Mouse (Mus musculus): ENCODE results near the gene Cdh13. TPM values are rescaled to one million over a fixed set of nuclear protein-coding genes. Genes with fewer than 3 reads are reported as not detected.

Gene Cdh13
- polyA plus RNA-seq, 1 experiment = 44.3 TPM

GRCm38 (mm10) chr8:118289525-118289924, 6.0 kb downstream of the Cdh13 start:
- WGBS = 75% methylated on average over 7 of the region's 7 CpGs
- Histone ChIP-seq H3K4me3 (replicated peaks; ENCODE audit: extremely low read depth, low read depth, low read length) (no peak overlapping the region), H3K4me1 (ENCODE audit: control insufficient read depth, insufficient read depth, low read length) (peaks cover 2% of the 10 kb centered on the region; the same call in 1 of the 2 replicates)
- TF ChIP-seq POLR2A (IDR thresholded peaks at IDR 0.05; ENCODE audit: borderline replicate concordance, extremely low read depth, low read depth, low read length) (no peak), CTCF (IDR thresholded peaks at IDR 0.05; ENCODE audit: insufficient read depth, low read length) (no peak)
- DNase-seq = no peak

DNA sequence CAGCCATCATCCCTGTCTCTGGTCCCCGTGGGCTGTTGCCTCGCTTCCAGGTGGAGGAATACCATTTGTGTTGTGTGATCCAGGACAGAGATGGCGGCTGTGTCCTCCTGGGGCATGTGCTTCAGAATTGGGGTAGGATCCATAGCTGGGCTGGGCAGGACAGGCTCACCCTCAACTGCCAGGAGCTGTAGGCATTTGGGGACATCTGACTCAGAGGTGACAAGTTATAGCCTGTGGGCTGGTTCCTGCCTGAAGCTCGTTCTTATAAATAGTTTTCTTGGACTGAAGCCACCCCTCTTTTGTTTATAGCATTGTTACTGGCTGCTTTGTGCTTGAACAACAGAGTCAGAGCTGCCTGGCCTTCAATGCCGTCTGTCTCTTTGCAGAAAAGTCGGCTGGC, 6.7 kb downstream of the Cdh13 start:
- no peak for DNase-seq
- TF ChIP-seq CTCF (IDR thresholded peaks at IDR 0.05; ENCODE audit: insufficient read depth, low read length) = no peak
- no peak for TF ChIP-seq POLR2A (IDR thresholded peaks at IDR 0.05; ENCODE audit: borderline replicate concordance, extremely low read depth, low read depth, low read length)
- Histone ChIP-seq H3K4me1 (ENCODE audit: control insufficient read depth, insufficient read depth, low read length) (peaks cover 2% of the 10 kb centered on the region; the same call in 1 of the 2 replicates), H3K4me3 (replicated peaks; ENCODE audit: extremely low read depth, low read depth, low read length) (no peak overlapping the region)
- 50% methylated on average over 6 of the region's 6 CpGs for WGBS

DNA sequence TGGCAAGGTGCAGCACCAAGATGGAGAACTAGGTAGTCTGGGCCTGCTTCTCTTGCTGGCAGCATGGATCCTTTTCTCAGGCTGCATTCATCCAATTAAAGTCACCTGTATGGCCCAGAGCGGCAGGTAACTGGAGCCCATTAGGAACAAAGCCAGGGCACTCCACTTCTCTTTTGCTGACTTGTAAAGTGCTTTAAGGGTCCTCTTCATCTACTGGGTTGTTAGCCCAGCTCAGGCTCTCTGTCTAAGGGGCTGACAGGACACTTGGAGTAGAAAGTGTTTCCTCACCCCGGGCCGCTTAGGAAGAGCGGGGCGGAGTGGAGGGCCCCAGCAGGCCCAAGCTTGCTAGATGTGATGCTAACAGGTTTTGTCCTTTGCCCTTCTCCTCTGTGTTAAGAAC, 12.9 kb downstream of the Cdh13 start:
- peak; percentile 13 for DNase-seq
- Histone ChIP-seq H3K4me1 (ENCODE audit: control insufficient read depth, insufficient read depth, low read length) (no peaks in the 10 kb centered on the region; the same call in 1 of the 2 replicates), H3K4me3 (replicated peaks; ENCODE audit: extremely low read depth, low read depth, low read length) (no peak overlapping the region)
- TF ChIP-seq CTCF (IDR thresholded peaks at IDR 0.05; ENCODE audit: insufficient read depth, low read length) (no peak), POLR2A (IDR thresholded peaks at IDR 0.05; ENCODE audit: borderline replicate concordance, extremely low read depth, low read depth, low read length) (no peak)
- WGBS = 84% methylated on average over 5 of the region's 5 CpGs

DNA sequence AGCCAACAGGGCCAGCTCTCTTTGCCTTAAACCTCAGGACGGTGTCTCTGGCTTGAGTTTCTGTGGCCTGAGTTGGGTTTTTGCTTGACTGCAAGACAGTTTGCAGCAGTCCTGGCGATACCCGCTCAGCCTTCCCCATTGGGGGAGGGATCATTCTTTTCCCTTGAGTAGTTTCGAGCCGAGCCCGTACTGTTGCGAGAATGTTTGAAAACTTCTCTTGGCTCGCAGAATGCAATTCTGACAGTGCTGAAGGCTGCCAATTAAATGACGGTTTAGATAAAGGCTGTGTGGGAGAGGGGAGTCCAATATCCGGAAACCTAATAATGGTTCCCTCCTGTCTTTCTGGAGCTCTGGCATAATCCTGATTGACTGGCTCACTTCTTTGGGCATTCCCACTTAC, 23.4 kb downstream of the Cdh13 start:
- 63% methylated on average over 10 of the region's 10 CpGs for WGBS
- no peak for TF ChIP-seq CTCF (IDR thresholded peaks at IDR 0.05; ENCODE audit: insufficient read depth, low read length)
- TF ChIP-seq POLR2A (IDR thresholded peaks at IDR 0.05; ENCODE audit: borderline replicate concordance, extremely low read depth, low read depth, low read length) = no peak
- H3K4me3 ChIP-seq (replicated peaks; ENCODE audit: extremely low read depth, low read depth, low read length) = no peak overlapping the region
- no peak for DNase-seq
- no peaks in the 10 kb centered on the region for H3K4me1 ChIP-seq (ENCODE audit: control insufficient read depth, insufficient read depth, low read length)

DNA sequence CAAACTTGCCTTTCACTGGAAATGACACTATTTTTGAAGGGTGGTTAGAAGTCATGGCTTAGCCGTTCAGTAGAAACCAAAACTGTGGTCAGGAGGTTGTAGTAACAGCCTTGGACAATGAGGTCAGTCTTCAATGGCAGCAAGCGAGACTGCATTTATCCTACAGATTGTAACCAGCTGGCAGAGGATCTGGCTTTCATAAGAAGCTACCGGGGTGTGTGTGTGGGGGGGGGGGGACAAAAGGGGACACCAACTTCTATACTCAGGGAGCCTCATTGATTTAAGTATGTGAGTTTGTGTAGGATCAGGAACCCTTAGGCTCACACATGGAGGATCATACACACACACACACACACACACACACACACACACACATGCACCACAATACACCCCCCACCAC, 25.6 kb downstream of the Cdh13 start:
- DNase-seq = no peak
- WGBS = 72% methylated on average over 3 of the region's 3 CpGs
- TF ChIP-seq CTCF (IDR thresholded peaks at IDR 0.05; ENCODE audit: insufficient read depth, low read length) (no peak), POLR2A (IDR thresholded peaks at IDR 0.05; ENCODE audit: borderline replicate concordance, extremely low read depth, low read depth, low read length) (no peak)
- Histone ChIP-seq H3K4me1 (ENCODE audit: control insufficient read depth, insufficient read depth, low read length) (no peaks in the 10 kb centered on the region), H3K4me3 (replicated peaks; ENCODE audit: extremely low read depth, low read depth, low read length) (no peak overlapping the region)

GRCm38 (mm10) chr8:118313426-118314187, 30.1 kb downstream of the Cdh13 start:
- Histone ChIP-seq H3K4me3 (replicated peaks; ENCODE audit: extremely low read depth, low read depth, low read length) (no peak overlapping the region), H3K4me1 (ENCODE audit: control insufficient read depth, insufficient read depth, low read length) (no peaks in the 10 kb centered on the region)
- 65% methylated on average over 17 of the region's 17 CpGs for WGBS
- no peak for DNase-seq
- TF ChIP-seq POLR2A (IDR thresholded peaks at IDR 0.05; ENCODE audit: borderline replicate concordance, extremely low read depth, low read depth, low read length) (no peak), CTCF (IDR thresholded peaks at IDR 0.05; ENCODE audit: insufficient read depth, low read length) (no peak)

DNA sequence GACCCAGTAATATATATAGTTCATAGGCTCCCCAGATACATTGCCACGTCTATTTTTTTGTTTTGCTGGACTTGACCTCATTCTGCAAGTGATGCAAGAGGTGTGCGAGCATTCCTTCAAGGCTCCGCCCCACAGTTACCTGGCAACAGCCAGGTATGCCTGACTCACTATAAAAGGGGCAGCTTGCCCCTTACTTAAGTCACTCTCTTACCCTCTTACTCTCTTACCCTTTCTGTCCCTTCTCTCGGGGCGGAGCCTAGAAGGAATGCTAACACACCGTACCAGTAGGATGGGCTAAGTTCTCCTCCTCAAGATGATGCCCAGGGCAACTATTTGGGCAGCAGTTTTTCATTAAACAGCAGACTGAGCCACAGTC, 30.6 kb downstream of the Cdh13 start:
- peak; percentile 16 for DNase-seq
- H3K4me1 ChIP-seq (ENCODE audit: control insufficient read depth, insufficient read depth, low read length) = no peaks in the 10 kb centered on the region
- WGBS = 66% methylated on average over 6 of the region's 6 CpGs
- H3K4me3 ChIP-seq (replicated peaks; ENCODE audit: extremely low read depth, low read depth, low read length) = no peak overlapping the region
- TF ChIP-seq POLR2A (IDR thresholded peaks at IDR 0.05; ENCODE audit: borderline replicate concordance, extremely low read depth, low read depth, low read length) = no peak
- no peak for TF ChIP-seq CTCF (IDR thresholded peaks at IDR 0.05; ENCODE audit: insufficient read depth, low read length)

DNA sequence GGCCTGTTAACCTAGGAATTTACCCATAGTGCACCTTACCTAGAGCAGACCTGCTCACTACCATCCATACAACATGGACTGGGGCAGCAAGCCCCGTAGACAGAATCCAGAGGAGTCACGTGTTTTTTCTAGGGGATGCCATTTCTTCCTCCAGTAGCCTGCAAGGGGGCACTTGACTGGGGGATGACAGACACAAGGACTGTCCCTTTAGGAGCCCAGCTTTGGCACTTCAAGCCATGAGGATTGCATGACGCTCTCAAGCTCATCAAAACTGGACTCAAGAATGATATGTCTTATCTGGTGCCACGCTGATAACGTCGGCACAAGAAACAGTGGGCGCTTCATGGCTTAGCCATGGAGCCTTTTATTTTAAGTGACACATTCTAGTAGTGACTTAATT, 31.4 kb downstream of the Cdh13 start:
- H3K4me1 ChIP-seq (ENCODE audit: control insufficient read depth, insufficient read depth, low read length) = no peaks in the 10 kb centered on the region
- 79% methylated on average over 7 of the region's 7 CpGs for WGBS
- no peak for DNase-seq
- H3K4me3 ChIP-seq (replicated peaks; ENCODE audit: extremely low read depth, low read depth, low read length) = no peak overlapping the region
- no peak for TF ChIP-seq POLR2A (IDR thresholded peaks at IDR 0.05; ENCODE audit: borderline replicate concordance, extremely low read depth, low read depth, low read length)
- no peak for TF ChIP-seq CTCF (IDR thresholded peaks at IDR 0.05; ENCODE audit: insufficient read depth, low read length)

DNA sequence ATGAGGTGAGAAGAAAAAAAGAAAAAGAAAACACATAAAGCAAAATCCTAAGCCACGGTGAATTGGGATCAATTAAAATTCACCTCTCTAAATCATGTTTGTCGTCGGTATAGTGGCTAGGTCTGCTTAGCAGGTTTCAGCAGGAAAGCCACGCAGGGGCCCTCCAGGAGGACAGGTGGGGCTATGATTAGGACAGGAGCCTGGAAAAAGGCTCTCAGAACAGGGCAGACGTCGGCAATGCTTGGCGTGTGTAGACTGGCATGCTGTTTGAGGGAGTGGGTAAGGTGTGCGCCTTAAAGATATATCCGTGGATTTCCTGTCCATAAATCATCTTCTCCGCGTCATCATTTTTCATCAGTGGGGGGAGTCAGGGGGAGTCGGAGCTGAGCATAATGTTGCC, 32.9 kb downstream of the Cdh13 start:
- H3K4me3 ChIP-seq (replicated peaks; ENCODE audit: extremely low read depth, low read depth, low read length) = no peak overlapping the region
- 68% methylated on average over 12 of the region's 12 CpGs for WGBS
- H3K4me1 ChIP-seq (ENCODE audit: control insufficient read depth, insufficient read depth, low read length) = no peaks in the 10 kb centered on the region
- no peak for TF ChIP-seq POLR2A (IDR thresholded peaks at IDR 0.05; ENCODE audit: borderline replicate concordance, extremely low read depth, low read depth, low read length)
- no peak for TF ChIP-seq CTCF (IDR thresholded peaks at IDR 0.05; ENCODE audit: insufficient read depth, low read length)
- no peak for DNase-seq

- Histone ChIP-seq H3K4me3 (replicated peaks; ENCODE audit: extremely low read depth, low read depth, low read length) (no peak overlapping the region), H3K4me1 (ENCODE audit: control insufficient read depth, insufficient read depth, low read length) (no peaks in the 10 kb centered on the region)
- TF ChIP-seq CTCF (IDR thresholded peaks at IDR 0.05; ENCODE audit: insufficient read depth, low read length) = no peak
- TF ChIP-seq POLR2A (IDR thresholded peaks at IDR 0.05; ENCODE audit: borderline replicate concordance, extremely low read depth, low read depth, low read length) = no peak
- WGBS = 55% methylated on average over 1 of the region's 1 CpGs
- no peak for DNase-seq
Observed at GRCm38 (mm10) chr8:118320566-118320965, 37.0 kb downstream of the Cdh13 start.
